Mouse (Mus musculus) neural tube, embryonic 15.5 days (tissue): ENCODE results near the gene Grb2. TPM values are rescaled to one million over a fixed set of nuclear protein-coding genes. Genes with fewer than 3 reads are reported as not detected.

ENCODE experiments used
- ATAC-seq: fragments of 200-750 bp; cut with Nextera tagmentation; 2 replicates; pipeline ENCODE4 v1.8.0; 2017; ENCODE audit warnings: mild to moderate bottlenecking, moderate TSS enrichment, moderate library complexity; ENCODE audit not compliant: low FRiP score
- H3K27ac ChIP-seq: fragments of 300-500 bp; sonication (generic); replicated peaks from 2 replicates; pipeline ENCODE4 v1.5.1; 2015; ENCODE audit warnings: mild to moderate bottlenecking, inconsistent platforms
- H3K27me3 ChIP-seq: fragments of 300-500 bp; sonication (generic); replicated peaks from 2 replicates; pipeline ENCODE4 v1.6.1; 2015; ENCODE audit warnings: inconsistent platforms
- H3K36me3 ChIP-seq: fragments of 300-500 bp; sonication (generic); 2 replicates; pipeline ENCODE4 v1.6.1; 2015; ENCODE audit warnings: inconsistent platforms
- H3K4me1 ChIP-seq: fragments of 300-500 bp; sonication (generic); 2 replicates; pipeline ENCODE4 v1.6.1; 2015; ENCODE audit warnings: inconsistent platforms
- H3K4me2 ChIP-seq: fragments of 300-500 bp; sonication (generic); 2 replicates; pipeline ENCODE4 v1.6.1; 2015; ENCODE audit warnings: inconsistent platforms, mild to moderate bottlenecking, moderate library complexity
- H3K4me3 ChIP-seq: fragments of 300-500 bp; sonication (generic); replicated peaks from 2 replicates; pipeline ENCODE4 v1.5.1; 2015; ENCODE audit warnings: mild to moderate bottlenecking, inconsistent platforms
- H3K9ac ChIP-seq: fragments of 300-500 bp; sonication (generic); replicated peaks from 2 replicates; pipeline ENCODE4 v1.6.1; 2015; ENCODE audit warnings: mild to moderate bottlenecking, inconsistent platforms
- H3K9me3 ChIP-seq: fragments of 300-500 bp; sonication (generic); replicated peaks from 2 replicates; pipeline ENCODE4 v1.6.1; 2016; ENCODE audit warnings: inconsistent platforms
- WGBS: fragments of 180-500 bp; shearing (Covaris S2); methylation state at CpG from one replicate; pipeline ENCODE4 v1.1.7; 2015; ENCODE audit warnings: mixed read lengths; 5-methylcytosine and 5-hydroxymethylcytosine counted together
- polyA plus RNA-seq: library from polyadenylated mRNA; unstranded; fragments of >200 nt; fragmentation: Nextera tagmentation; extraction: Ambion mirVana; gene quantifications from 2 replicates; pipeline ENCODE4 v1.2.1, GENCODE M21; 2015

Grb2 gene
- polyA plus RNA-seq, 1 experiment from 2014 or later = 192 TPM

DNA sequence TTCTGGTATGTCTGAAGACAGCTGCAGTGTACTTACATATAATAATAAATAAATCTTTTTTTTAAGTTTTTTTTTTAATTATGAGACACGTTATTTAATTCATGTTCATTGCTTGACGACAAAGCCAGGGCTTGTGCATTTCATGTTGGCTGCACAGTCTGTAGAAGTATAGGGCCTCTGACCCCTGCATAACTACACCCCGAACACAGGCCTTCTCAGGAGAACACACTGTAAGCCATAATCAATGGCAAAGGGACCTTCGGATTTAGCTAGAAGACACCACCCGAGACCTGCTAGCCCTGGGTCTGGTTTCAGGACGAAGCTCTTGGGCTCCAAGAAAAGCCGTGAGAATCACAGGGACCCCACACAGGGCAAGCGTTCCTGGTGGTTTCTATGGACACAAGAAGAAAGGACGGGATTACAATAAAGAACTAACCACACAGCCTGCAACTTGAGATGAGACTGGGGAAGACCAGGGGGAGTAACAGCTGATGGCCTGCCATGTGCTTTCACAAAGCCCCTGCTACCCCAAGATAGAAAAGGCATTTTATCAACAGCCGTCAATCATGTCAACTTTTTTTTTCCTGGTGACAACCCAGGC, 29.3 kb upstream of the Grb2 start:
- Histone ChIP-seq H3K4me3 (no peak overlapping the region), H3K9ac (no peak overlapping the region), H3K4me1 (peaks cover 10% of the 10 kb centered on the region; the same call in 1 of the 2 replicates), H3K9me3 (no peaks in the 10 kb centered on the region), H3K4me2 (no peak overlapping the region), H3K27me3 (no peaks in the 10 kb centered on the region), H3K27ac (no peak overlapping the region), H3K36me3 (no peaks in the 10 kb centered on the region)
- no peak for ATAC-seq
- 30% methylated on average over 10 of the region's 10 CpGs for WGBS

GRCm38 (mm10) chr11:115734041-115734686, 25.8 kb upstream of the Grb2 start:
- Histone ChIP-seq H3K4me3 (no peak overlapping the region), H3K4me2 (no peak overlapping the region), H3K9me3 (no peaks in the 10 kb centered on the region), H3K27ac (no peak overlapping the region; the same call in 1 of the 2 replicates), H3K27me3 (no peaks in the 10 kb centered on the region), H3K4me1 (peaks cover 10% of the 10 kb centered on the region; the same call in 1 of the 2 replicates), H3K36me3 (no peaks in the 10 kb centered on the region), H3K9ac (no peak overlapping the region)
- ATAC-seq = no peak
- 47% methylated on average over 11 of the region's 11 CpGs for WGBS

- Histone ChIP-seq H3K9me3 (no peaks in the 10 kb centered on the region), H3K4me3 (no peak overlapping the region), H3K27ac (0 out of 2 replicates have a peak overlapping the region, but pooled peaks have one; percentile 15), H3K36me3 (no peaks in the 10 kb centered on the region), H3K4me1 (peaks cover 4% of the 10 kb centered on the region; the same call in 1 of the 2 replicates), H3K9ac (no peak overlapping the region), H3K4me2 (no peak overlapping the region), H3K27me3 (no peaks in the 10 kb centered on the region)
- 80% methylated on average over 2 of the region's 2 CpGs for WGBS
- ATAC-seq = no peak
These were observed 14.8 kb upstream of the Grb2 start for GRCm38 (mm10) chr11:115723231-115723630.

DNA sequence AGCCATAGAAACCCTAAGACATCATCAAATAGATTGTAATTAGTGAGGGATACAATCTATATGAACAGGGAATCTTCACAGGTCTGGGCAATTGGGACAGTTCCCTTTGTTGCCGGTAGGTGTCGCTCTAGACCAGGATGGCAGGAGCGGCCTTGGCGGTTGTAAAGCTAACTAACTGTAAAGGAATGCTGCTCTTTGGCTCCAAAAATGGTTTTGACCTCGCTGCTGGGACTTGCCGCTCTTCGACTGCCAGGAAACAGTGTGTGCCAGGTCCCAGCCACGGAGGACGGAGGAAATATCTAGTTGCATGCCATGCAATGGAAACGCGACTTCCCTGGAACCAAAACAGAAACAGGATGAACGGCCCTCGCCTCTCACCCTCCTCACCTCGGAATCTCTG, 14.2 kb upstream of the Grb2 start:
- Histone ChIP-seq H3K4me3 (no peak overlapping the region), H3K4me2 (peak overlapping the region; percentile 26), H3K27ac (0 out of 2 replicates have a peak overlapping the region, but pooled peaks have one; percentile 15), H3K36me3 (no peaks in the 10 kb centered on the region), H3K9ac (no peak overlapping the region), H3K4me1 (peaks cover 4% of the 10 kb centered on the region; the same call in 1 of the 2 replicates), H3K27me3 (no peaks in the 10 kb centered on the region), H3K9me3 (no peaks in the 10 kb centered on the region)
- ATAC-seq = no peak
- WGBS = 19% methylated on average over 14 of the region's 14 CpGs

DNA sequence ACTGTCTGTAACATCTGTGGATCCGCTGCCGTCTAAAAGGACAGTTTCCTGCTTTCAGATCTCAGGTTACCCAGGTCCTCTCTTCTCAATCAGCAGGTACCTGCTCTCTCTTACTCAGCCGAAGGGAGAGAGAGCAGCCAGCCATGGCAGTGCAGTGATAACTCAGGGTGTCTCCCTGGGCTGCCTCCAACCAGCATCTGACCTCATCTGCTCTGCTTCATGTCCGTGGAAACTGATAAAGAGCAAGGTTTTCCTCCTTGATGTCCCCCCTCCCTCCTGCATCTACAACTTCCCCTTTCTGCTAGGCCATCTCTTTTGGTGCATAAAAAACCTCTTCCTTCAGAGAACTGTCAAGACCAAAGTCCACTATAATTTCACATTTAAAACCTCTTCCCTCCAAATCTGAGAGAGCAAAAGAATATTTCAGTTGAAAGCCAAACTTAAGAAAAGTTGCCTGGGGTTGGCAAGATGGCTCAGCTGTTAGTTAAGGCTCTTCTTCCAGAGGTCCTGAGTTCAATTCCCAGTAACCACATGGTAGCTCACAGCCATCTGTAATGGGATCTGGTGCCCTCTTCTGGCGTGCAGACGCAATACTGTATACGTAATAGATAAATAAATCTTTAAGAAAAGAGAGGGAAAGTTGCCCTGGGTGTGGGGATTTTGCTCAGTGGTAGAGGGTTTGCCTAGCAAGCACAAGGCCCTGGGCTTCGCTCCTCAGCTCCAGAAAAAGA, 9.4 kb upstream of the Grb2 start:
- Histone ChIP-seq H3K9ac (no peak overlapping the region), H3K36me3 (no peaks in the 10 kb centered on the region), H3K4me1 (peaks cover 2% of the 10 kb centered on the region; the same call in 1 of the 2 replicates), H3K4me3 (no peak overlapping the region), H3K27me3 (no peaks in the 10 kb centered on the region), H3K9me3 (no peaks in the 10 kb centered on the region), H3K27ac (no peak overlapping the region), H3K4me2 (no peak overlapping the region)
- 57% methylated on average over 8 of the region's 8 CpGs for WGBS
- ATAC-seq = no peak

DNA sequence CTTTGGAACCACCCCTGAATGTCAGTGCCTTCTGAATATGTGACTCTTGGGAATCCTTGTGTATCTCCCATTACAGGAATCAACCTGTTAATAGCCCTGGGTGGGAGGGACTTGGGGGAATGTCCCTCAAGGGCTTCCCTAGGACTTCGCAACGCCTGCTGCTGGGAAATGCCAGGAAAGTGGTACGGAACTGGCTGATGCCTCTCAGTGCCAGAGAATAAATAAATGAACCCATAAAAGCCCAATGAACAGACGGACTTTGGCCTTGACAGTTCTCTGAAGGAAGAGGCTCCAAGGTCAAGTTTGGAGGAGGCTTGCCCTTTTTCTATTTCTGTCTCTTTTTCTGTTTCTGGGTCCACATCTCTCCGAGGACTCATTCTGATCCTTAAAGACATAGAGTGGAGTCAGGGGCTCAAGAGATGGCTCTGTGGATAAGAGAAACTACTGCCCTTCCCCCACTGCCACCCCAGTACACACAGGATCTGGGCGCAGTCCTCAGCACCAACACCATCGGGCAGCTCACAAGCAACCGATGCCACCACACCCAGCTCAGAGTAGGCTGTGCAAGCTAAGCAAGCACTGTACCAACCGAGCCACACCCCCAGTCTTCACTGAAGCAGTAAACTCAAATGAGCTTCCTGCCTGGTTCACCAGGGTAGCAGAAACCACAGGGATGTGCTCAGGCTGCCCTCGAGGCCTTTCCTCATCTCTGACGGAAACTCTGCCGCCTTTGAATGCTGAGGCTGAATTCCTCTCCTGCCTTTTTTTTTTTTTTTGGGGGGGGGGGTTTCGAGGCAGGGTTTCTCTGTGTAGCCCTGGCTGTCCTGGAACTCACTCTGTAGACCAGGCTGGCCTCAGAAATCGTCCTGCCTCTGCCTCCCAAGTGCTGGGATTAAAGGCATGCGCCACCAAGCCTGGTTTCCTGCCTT, 8.3 kb upstream of the Grb2 start:
- no peak overlapping the region for H3K27ac ChIP-seq
- WGBS = 74% methylated on average over 15 of the region's 15 CpGs
- no peaks in the 10 kb centered on the region for H3K4me1 ChIP-seq
- no peaks in the 10 kb centered on the region for H3K9me3 ChIP-seq
- H3K27me3 ChIP-seq = no peaks in the 10 kb centered on the region
- no peak for ATAC-seq
- no peaks in the 10 kb centered on the region for H3K36me3 ChIP-seq
- no peak overlapping the region for H3K9ac ChIP-seq
- no peak overlapping the region for H3K4me2 ChIP-seq
- H3K4me3 ChIP-seq = no peak overlapping the region

DNA sequence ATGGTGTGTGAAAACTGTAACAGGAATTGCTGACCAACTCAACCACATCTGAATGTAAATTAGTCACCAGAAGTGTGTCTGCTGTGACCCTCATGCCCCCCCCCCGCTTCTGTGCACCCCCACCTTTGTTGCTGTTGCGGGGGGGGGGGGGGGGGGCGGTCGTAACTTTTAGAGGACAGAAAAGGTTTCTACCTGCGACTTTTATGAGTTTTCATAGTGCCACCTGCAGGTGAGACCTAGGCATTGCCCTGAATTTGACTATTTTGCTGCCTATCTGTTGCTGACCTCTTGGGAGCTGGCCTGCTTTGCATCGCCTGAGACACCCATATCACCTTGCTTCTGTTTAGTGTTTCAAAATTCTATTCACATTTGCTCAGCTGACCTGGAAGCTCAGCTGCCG, 6.1 kb upstream of the Grb2 start:
- Histone ChIP-seq H3K4me3 (no peak overlapping the region), H3K9me3 (no peaks in the 10 kb centered on the region), H3K27ac (no peak overlapping the region), H3K4me2 (no peak overlapping the region), H3K36me3 (no peaks in the 10 kb centered on the region), H3K4me1 (peaks cover 7% of the 10 kb centered on the region), H3K9ac (no peak overlapping the region), H3K27me3 (no peaks in the 10 kb centered on the region)
- 10% methylated on average over 6 of the region's 7 CpGs for WGBS
- no peak for ATAC-seq

DNA sequence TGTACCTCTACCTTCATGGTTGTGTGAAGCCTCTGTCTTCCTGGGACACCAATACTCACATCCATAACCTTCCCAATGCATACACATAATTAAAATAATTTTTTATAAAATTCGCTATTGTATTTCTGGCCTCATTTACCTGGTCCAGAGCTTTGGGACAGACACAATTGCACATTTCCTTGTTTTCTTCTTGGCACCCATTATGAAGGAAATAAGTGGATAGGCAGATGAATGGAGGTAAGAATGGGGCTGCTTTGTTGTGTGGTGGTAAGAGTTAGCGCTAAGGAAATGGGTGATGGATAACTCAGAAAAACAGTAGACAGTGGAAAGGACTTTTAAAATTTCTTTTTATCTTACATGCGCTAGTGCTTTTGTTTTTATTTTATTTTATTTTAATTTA, 5.0 kb upstream of the Grb2 start:
- Histone ChIP-seq H3K27me3 (no peaks in the 10 kb centered on the region), H3K4me1 (peaks cover 15% of the 10 kb centered on the region), H3K9ac (no peak overlapping the region), H3K36me3 (no peaks in the 10 kb centered on the region), H3K27ac (no peak overlapping the region), H3K9me3 (no peaks in the 10 kb centered on the region), H3K4me2 (no peak overlapping the region), H3K4me3 (no peak overlapping the region)
- WGBS = 98% methylated on average over 3 of the region's 3 CpGs
- no peak for ATAC-seq

- no peak overlapping the region for H3K27ac ChIP-seq
- H3K4me1 ChIP-seq = peaks cover 15% of the 10 kb centered on the region
- H3K9ac ChIP-seq = no peak overlapping the region
- no peak overlapping the region for H3K4me2 ChIP-seq
- WGBS = 88% methylated on average over 12 of the region's 12 CpGs
- no peak for ATAC-seq
- H3K36me3 ChIP-seq = no peaks in the 10 kb centered on the region
- no peaks in the 10 kb centered on the region for H3K9me3 ChIP-seq
- no peak overlapping the region for H3K4me3 ChIP-seq
- H3K27me3 ChIP-seq = no peaks in the 10 kb centered on the region
These were observed 4.4 kb upstream of the Grb2 start for GRCm38 (mm10) chr11:115712674-115713298.

- no peak overlapping the region for H3K27ac ChIP-seq
- no peak for ATAC-seq
- no peaks in the 10 kb centered on the region for H3K9me3 ChIP-seq
- H3K27me3 ChIP-seq = no peaks in the 10 kb centered on the region
- no peak overlapping the region for H3K4me2 ChIP-seq
- H3K9ac ChIP-seq = no peak overlapping the region
- peaks cover 17% of the 10 kb centered on the region for H3K4me1 ChIP-seq
- H3K4me3 ChIP-seq = no peak overlapping the region
- H3K36me3 ChIP-seq = no peaks in the 10 kb centered on the region
- WGBS = 75% methylated on average over 2 of the region's 2 CpGs
These were observed 3.9 kb upstream of the Grb2 start for GRCm38 (mm10) chr11:115712268-115712667.

DNA sequence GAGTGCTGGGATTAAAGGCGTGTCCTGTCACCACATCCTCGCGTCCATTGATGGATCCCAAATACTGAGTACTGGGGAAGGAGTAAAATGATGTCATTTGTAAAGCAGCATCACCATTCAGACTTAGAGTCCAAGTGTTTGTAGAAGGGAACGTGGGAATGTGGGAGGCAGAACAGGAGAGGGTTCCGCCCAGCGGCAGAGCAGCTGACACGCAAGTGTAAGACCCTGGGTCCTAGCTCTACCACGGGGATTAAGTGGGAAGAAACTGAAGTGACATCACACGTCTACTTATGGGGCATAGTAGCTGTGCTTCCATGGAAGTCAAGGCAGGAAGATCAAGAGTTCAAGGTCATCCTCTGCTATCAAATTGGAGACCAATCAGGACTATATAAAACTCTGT, 2.7 kb upstream of the Grb2 start:
- Histone ChIP-seq H3K4me1 (peaks cover 28% of the 10 kb centered on the region), H3K27ac (no peak overlapping the region), H3K27me3 (no peaks in the 10 kb centered on the region), H3K4me2 (no peak overlapping the region), H3K4me3 (no peak overlapping the region), H3K36me3 (no peaks in the 10 kb centered on the region), H3K9me3 (no peaks in the 10 kb centered on the region), H3K9ac (no peak overlapping the region)
- no peak for ATAC-seq
- 83% methylated on average over 9 of the region's 9 CpGs for WGBS
